Mouse (Mus musculus) limb, embryonic 12.5 days (tissue): ENCODE measurements around the gene Pitpnm3. TPM values are rescaled to one million over a fixed set of nuclear protein-coding genes. Genes with fewer than 3 reads are reported as not detected.
A peak's percentile ranks its signal among the peaks of the same experiment; 100 is the strongest.

Source experiments
- ATAC-seq: fragments of 200-750 bp; cut with Nextera tagmentation; 2 replicates; pipeline ENCODE4 v1.8.0; 2017; ENCODE audit warnings: low read depth, moderate TSS enrichment; ENCODE audit not compliant: insufficient number of reproducible peaks, insufficient read depth, low FRiP score, low TSS enrichment
- H3K27ac ChIP-seq: fragments of 300-500 bp; sonication (generic); 2 replicates; pipeline ENCODE4 v1.5.1; 2016; ENCODE audit warnings: mild to moderate bottlenecking, moderate library complexity
- H3K27me3 ChIP-seq: fragments of 300-500 bp; sonication (generic); 2 replicates; pipeline ENCODE4 v1.6.1; 2016; ENCODE audit warnings: mild to moderate bottlenecking, moderate library complexity
- H3K36me3 ChIP-seq: fragments of 300-500 bp; sonication (generic); 2 replicates; pipeline ENCODE4 v1.6.1; 2016; ENCODE audit warnings: mild to moderate bottlenecking, moderate library complexity
- H3K4me1 ChIP-seq: fragments of 300-500 bp; sonication (generic); replicated peaks from 2 replicates; pipeline ENCODE4 v1.6.1; 2016
- H3K4me2 ChIP-seq: fragments of 300-500 bp; sonication (generic); 2 replicates; pipeline ENCODE4 v1.6.1; 2016; ENCODE audit warnings: mild to moderate bottlenecking, moderate library complexity
- H3K4me3 ChIP-seq: fragments of 300-500 bp; sonication (generic); replicated peaks from 2 replicates; pipeline ENCODE4 v1.5.1; 2016; ENCODE audit warnings: mild to moderate bottlenecking
- H3K9ac ChIP-seq: fragments of 300-500 bp; sonication (generic); replicated peaks from 2 replicates; pipeline ENCODE4 v1.6.1; 2016; ENCODE audit warnings: mild to moderate bottlenecking, moderate library complexity
- H3K9me3 ChIP-seq: fragments of 300-500 bp; sonication (generic); 2 replicates; pipeline ENCODE4 v1.6.1; 2016; ENCODE audit warnings: mild to moderate bottlenecking, moderate library complexity
- WGBS: fragments of 180-500 bp; shearing (Covaris S2); methylation state at CpG from one replicate; pipeline ENCODE4 v1.1.7; 2016; 5-methylcytosine and 5-hydroxymethylcytosine counted together
- polyA plus RNA-seq: library from polyadenylated mRNA; unstranded; fragments of >200 nt; fragmentation: Nextera tagmentation; extraction: Ambion mirVana; gene quantifications from 2 replicates; pipeline ENCODE4 v1.2.1, GENCODE M21; 2016

Gene Pitpnm3
- polyA plus RNA-seq, 1 experiment from 2014 or later, result 0.13 TPM

DNA sequence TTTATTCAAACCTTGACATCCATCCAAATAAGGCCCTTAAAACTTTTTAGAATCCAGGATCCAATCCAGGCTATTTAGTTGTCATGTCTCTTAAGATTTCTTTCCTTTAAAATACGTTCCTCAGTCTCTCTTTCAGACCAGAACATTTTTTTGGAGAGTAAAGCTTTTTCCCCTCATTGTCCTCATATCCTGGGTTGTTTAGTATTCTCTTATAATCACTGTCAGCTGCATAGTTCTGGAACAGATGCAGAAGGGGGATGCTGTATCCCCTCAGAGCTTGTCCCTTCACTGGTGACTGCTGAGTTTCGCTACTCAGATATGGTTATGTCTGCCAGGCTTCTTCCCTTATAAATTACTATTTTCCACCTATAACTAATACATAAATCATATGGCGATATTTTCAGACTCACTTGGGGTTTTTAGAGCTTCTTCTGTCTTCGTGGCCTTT lies 20.4 kb upstream of the Pitpnm3 start:
- Histone ChIP-seq H3K4me3 (no peak overlapping the region), H3K27ac (no peak overlapping the region), H3K4me2 (no peak overlapping the region), H3K4me1 (0 out of 2 replicates have a peak, but pooled peaks cover 7% of the 10 kb centered on the region), H3K9ac (no peak overlapping the region), H3K36me3 (peaks cover 77% of the 10 kb centered on the region), H3K9me3 (no peaks in the 10 kb centered on the region), H3K27me3 (no peaks in the 10 kb centered on the region)
- ATAC-seq, result no peak
- WGBS, result 92% methylated on average over 4 of the region's 4 CpGs

DNA sequence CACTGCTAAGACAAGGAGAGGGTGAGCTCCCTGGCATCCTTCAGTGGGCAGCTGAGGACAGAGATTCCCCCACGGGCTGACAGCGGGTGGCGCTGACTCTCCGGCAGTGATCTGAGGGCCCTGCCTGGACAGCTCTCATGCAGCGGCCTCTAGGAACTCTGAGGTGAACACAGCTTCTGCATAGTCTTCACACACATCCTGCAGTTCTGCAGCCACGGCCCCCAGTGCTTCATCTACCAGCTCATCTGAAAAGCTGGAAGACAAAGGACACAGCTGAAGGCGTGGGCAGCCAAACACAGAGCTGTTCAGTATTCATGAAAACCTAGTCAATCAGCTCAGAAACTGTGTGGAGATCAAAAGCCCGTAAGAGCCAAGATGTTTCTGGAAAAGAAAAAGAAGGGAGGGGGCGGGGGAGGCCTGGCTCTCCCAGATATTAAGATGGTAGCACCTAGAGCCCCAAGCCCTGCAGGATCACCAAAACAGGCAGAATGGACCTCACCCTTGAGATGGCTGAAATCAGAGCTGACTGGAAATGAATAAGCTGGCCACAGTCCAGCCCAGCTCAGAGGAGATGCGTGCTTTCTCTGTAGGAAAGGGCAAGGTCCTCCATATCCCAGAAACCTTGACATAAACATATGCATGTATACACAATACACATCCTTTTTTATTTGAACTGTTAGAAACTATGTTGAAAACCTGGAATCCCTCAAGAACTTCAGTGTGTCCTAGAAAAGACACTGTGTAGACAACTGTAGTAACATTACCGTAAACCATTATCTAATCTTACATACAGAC lies 19.8 kb upstream of the Pitpnm3 start:
- H3K27ac ChIP-seq, result no peak overlapping the region
- H3K9me3 ChIP-seq, result no peaks in the 10 kb centered on the region
- H3K9ac ChIP-seq, result no peak overlapping the region
- no peak for ATAC-seq
- 0 out of 2 replicates have a peak, but pooled peaks cover 7% of the 10 kb centered on the region for H3K4me1 ChIP-seq
- H3K4me2 ChIP-seq, result no peak overlapping the region
- H3K27me3 ChIP-seq, result no peaks in the 10 kb centered on the region
- WGBS, result 86% methylated on average over 11 of the region's 11 CpGs
- no peak overlapping the region for H3K4me3 ChIP-seq
- peaks cover 72% of the 10 kb centered on the region for H3K36me3 ChIP-seq

DNA sequence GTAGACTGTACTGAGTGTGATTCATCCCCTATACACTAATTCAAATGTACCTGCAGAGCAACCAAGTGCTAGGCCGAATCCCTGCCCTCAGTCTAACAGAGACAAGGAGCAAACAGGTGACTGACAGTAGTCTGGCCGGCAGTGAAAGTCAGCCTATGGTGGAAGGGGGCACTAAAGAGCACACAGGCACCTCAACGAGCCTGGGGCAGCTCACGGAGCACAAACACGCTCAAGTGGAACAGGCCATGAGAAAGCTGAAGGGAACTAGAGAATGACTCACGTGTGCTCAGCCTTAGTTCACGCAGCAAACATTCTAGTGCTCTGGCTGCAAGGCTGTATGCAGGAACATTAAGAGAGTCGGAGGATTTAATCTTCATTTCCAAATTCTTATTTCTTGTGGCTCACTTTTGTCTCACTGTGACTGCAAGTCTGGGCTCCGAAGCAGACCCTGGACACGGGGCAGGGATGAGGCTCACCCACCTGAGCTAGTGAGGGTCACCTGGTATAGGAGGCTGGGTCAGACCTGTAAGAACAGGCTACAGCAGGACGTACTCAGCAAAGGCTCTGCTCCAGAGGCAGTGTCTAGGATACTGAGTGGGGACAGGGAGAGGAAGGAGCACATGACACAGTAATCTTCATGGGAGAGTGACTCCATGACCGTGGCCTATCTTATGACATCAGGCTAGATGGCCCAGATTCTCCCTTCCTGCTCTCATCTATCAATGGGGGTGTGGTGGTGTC lies 17.7 kb upstream of the Pitpnm3 start:
- Histone ChIP-seq H3K27me3 (no peaks in the 10 kb centered on the region), H3K27ac (no peak overlapping the region), H3K36me3 (peaks cover 56% of the 10 kb centered on the region), H3K4me2 (no peak overlapping the region), H3K4me1 (0 out of 2 replicates have a peak, but pooled peaks cover 7% of the 10 kb centered on the region), H3K9me3 (no peaks in the 10 kb centered on the region), H3K9ac (no peak overlapping the region), H3K4me3 (no peak overlapping the region)
- ATAC-seq, result no peak
- WGBS, result 80% methylated on average over 12 of the region's 12 CpGs

- 70% methylated on average over 2 of the region's 2 CpGs for WGBS
These were observed 15.5 kb upstream of the Pitpnm3 start for GRCm38 (mm10) chr11:72151120-72151519.

DNA sequence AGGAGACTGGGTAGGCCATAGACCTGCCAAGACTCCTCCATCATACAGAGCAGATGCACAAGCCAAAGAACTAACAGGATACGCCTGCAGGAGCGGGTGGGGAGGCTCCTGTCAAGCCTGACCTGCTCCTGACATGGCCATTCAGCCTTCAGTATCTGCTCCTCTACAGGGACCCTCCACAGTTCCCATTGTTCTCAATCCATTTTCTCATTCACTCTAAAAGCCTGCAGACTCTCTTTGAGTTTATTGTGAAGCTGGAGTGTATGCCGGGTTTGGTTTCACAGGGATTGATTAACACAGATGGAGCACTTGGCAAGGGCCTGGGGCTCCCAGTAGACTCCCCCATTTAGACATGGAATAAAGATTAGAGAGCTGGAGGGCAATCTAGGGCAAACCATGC lies 12.3 kb upstream of the Pitpnm3 start:
- Histone ChIP-seq H3K36me3 (peaks cover 6% of the 10 kb centered on the region; the same call in 1 of the 2 replicates), H3K27me3 (peaks cover 9% of the 10 kb centered on the region; the same call in 1 of the 2 replicates), H3K9ac (no peak overlapping the region), H3K4me2 (no peak overlapping the region), H3K9me3 (no peaks in the 10 kb centered on the region), H3K27ac (no peak overlapping the region), H3K4me1 (peaks cover 16% of the 10 kb centered on the region), H3K4me3 (no peak overlapping the region)
- WGBS, result 67% methylated on average over 3 of the region's 3 CpGs
- no peak for ATAC-seq

More at GRCm38 (mm10) chr11:72151120-72151519, 15.5 kb upstream of the Pitpnm3 start:
- H3K4me3 ChIP-seq, result no peak overlapping the region
- H3K9me3 ChIP-seq, result no peaks in the 10 kb centered on the region
- H3K9ac ChIP-seq, result 0 out of 2 replicates have a peak overlapping the region, but pooled peaks have one; percentile 2
- H3K4me1 ChIP-seq, result 0 out of 2 replicates have a peak, but pooled peaks cover 7% of the 10 kb centered on the region
- peaks cover 35% of the 10 kb centered on the region for H3K36me3 ChIP-seq
- no peaks in the 10 kb centered on the region for H3K27me3 ChIP-seq
- H3K4me2 ChIP-seq, result no peak overlapping the region
- no peak for ATAC-seq
- H3K27ac ChIP-seq, result no peak overlapping the region

DNA sequence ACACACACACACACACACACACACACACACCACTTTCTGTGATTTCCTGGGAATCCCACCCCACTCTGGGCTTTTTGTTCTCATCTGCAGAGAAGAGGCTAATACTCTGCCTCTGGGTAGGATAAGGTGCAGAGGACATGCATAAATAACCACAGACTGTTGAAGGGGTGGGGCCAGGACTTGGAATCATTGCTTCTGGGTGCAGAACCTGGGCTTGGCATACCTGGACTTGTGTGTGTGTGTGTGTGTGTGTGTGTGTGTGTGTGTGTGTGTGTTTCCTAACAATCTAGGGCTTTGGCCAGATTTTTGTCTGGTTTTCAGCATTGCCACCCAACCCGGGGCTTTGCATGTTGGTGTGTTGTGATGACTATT lies 10.3 kb upstream of the Pitpnm3 start:
- H3K36me3 ChIP-seq, result no peaks in the 10 kb centered on the region
- H3K4me1 ChIP-seq, result peaks cover 13% of the 10 kb centered on the region
- no peak overlapping the region for H3K27ac ChIP-seq
- no peak for ATAC-seq
- H3K9ac ChIP-seq, result no peak overlapping the region
- H3K4me3 ChIP-seq, result no peak overlapping the region
- peaks cover 15% of the 10 kb centered on the region; the same call in 1 of the 2 replicates for H3K27me3 ChIP-seq
- no peak overlapping the region for H3K4me2 ChIP-seq
- H3K9me3 ChIP-seq, result no peaks in the 10 kb centered on the region
- 100% methylated on average over 1 of the region's 1 CpGs for WGBS

GRCm38 (mm10) chr11:72145182-72145876 lies 9.8 kb upstream of the Pitpnm3 start:
- no peaks in the 10 kb centered on the region for H3K9me3 ChIP-seq
- peaks cover 19% of the 10 kb centered on the region; the same call in 1 of the 2 replicates for H3K27me3 ChIP-seq
- H3K4me3 ChIP-seq, result no peak overlapping the region
- H3K4me1 ChIP-seq, result peaks cover 13% of the 10 kb centered on the region
- no peak for ATAC-seq
- no peak overlapping the region for H3K4me2 ChIP-seq
- H3K36me3 ChIP-seq, result no peaks in the 10 kb centered on the region
- H3K9ac ChIP-seq, result no peak overlapping the region
- no peak overlapping the region for H3K27ac ChIP-seq
- 11% methylated on average over 2 of the region's 2 CpGs for WGBS

- H3K36me3 ChIP-seq, result no peaks in the 10 kb centered on the region
- H3K9me3 ChIP-seq, result no peaks in the 10 kb centered on the region
- peaks cover 13% of the 10 kb centered on the region for H3K4me1 ChIP-seq
- peaks cover 34% of the 10 kb centered on the region for H3K27me3 ChIP-seq
- H3K4me3 ChIP-seq, result no peak overlapping the region
- peak overlapping the region; percentile 23; the same call in 1 of the 2 replicates for H3K27ac ChIP-seq
- no peak for ATAC-seq
- H3K4me2 ChIP-seq, result no peak overlapping the region
- WGBS, result 26% methylated on average over 10 of the region's 10 CpGs
- H3K9ac ChIP-seq, result no peak overlapping the region
These were observed 7.3 kb upstream of the Pitpnm3 start for GRCm38 (mm10) chr11:72142889-72143288.

DNA sequence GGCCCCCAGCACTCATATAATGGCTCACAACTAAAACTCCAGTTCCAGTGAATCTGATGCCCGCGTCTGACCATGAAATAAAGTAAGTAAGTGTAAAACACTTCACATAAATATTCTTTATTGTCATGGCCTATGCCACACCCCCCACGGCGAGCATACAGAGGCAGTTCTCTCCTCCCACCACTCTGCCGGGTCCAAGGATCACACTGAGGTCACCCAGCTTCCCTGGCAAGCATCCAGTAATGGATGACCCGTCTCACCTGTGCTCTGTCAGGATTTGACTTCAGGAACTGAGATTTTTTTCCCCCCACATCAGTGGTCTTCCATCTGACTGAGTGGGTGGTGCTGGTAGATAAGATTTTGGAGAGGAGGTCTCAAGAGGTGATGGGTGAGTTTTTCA lies 4.6 kb upstream of the Pitpnm3 start:
- H3K9ac ChIP-seq, result no peak overlapping the region
- H3K36me3 ChIP-seq, result no peaks in the 10 kb centered on the region
- WGBS, result 49% methylated on average over 6 of the region's 6 CpGs
- no peak overlapping the region for H3K4me2 ChIP-seq
- no peaks in the 10 kb centered on the region for H3K9me3 ChIP-seq
- H3K4me1 ChIP-seq, result peaks cover 20% of the 10 kb centered on the region
- peaks cover 61% of the 10 kb centered on the region for H3K27me3 ChIP-seq
- no peak overlapping the region for H3K27ac ChIP-seq
- no peak overlapping the region for H3K4me3 ChIP-seq
- no peak for ATAC-seq

DNA sequence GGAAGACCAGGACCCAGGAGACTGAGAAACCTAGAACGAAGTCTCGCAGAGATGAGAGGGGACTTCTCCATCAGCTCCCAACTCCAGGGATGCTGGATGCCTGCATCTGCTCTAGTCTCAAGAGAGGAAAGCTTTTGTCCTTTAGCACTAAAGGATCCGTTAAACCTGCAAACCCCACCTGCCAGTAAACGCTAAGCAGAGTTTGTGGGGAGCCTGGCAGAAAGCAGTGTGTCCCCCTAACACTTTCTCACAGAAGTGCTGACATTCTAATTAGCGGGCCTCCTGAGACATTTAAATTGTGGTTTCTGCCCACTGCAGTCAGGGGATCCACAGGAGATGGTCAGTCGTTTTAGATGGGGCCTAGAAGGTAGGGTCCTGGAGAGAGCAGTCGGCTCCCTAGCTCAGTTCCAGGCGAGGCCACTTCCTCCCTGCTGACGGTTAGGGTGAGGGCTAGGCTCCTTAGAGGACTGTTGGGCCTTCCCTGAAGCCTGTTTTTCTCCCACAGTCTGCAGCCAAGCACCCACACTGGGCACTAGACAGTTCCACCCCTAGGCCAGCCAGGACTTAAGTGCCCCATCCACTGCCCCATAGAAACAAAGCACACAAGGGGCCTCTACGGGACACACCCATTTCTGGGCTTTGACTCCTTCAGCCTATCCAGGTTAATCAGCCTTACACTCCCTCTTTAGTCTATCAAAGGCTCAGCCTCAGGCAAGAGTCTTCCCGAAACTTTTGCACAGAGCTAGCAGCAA lies 829 bp upstream of the Pitpnm3 start:
- H3K9me3 ChIP-seq, result no peaks in the 10 kb centered on the region
- peak overlapping the region; percentile 66 for H3K4me3 ChIP-seq
- WGBS, result 19% methylated on average over 11 of the region's 11 CpGs
- peak overlapping the region; percentile 65; the same call in 1 of the 2 replicates for H3K9ac ChIP-seq
- peaks cover 15% of the 10 kb centered on the region for H3K4me1 ChIP-seq
- H3K36me3 ChIP-seq, result no peaks in the 10 kb centered on the region
- H3K27ac ChIP-seq, result no peak overlapping the region
- ATAC-seq, result no peak
- peaks cover 83% of the 10 kb centered on the region for H3K27me3 ChIP-seq
- H3K4me2 ChIP-seq, result peak overlapping the region; percentile 99
